Mouse (Mus musculus) myocyte (in vitro differentiated cells): ENCODE measurements around the gene Otoa. TPM values are rescaled to one million over a fixed set of nuclear protein-coding genes. Genes with fewer than 3 reads are reported as not detected.

ENCODE experiments used
- H3K27me3 ChIP-seq: one replicate; pipeline ENCODE4 v1.6.1; 2011; ENCODE audit not compliant: control insufficient read depth, insufficient read depth, insufficient read length
- H3K36me3 ChIP-seq: one replicate; pipeline ENCODE4 v1.6.1; 2011; ENCODE audit not compliant: control insufficient read depth, insufficient read depth
- H3K4me2 ChIP-seq: one replicate; pipeline ENCODE4 v1.6.1; 2011; ENCODE audit warnings: low read depth, control low read depth
- H3K4me3 ChIP-seq: one replicate; pipeline ENCODE4 v1.5.1; 2011; ENCODE audit warnings: mild to moderate bottlenecking, control low read depth, moderate library complexity
- H3K79me2 ChIP-seq: one replicate; pipeline ENCODE4 v1.6.1; 2011; ENCODE audit not compliant: control insufficient read depth, insufficient read depth
- H3ac ChIP-seq: one replicate; pipeline ENCODE4 v1.6.1; 2011; ENCODE audit not compliant: control insufficient read depth, insufficient read length
- CEBPB ChIP-seq: IDR thresholded peaks from 2 replicates; pipeline ENCODE4 v1.6.1; 2011; ENCODE audit warnings: mild to moderate bottlenecking, moderate library complexity; ENCODE audit not compliant: poor library complexity, insufficient read depth, severe bottlenecking
- E2F4 ChIP-seq: IDR thresholded peaks from one replicate; pipeline ENCODE4 v1.6.1; 2011; ENCODE audit warnings: mild to moderate bottlenecking, control low read depth, moderate library complexity; ENCODE audit not compliant: insufficient read depth
- MAX ChIP-seq: IDR thresholded peaks from one replicate; pipeline ENCODE4 v1.6.1; 2011; ENCODE audit warnings: low read depth, mild to moderate bottlenecking, control low read depth
- MYOD1 ChIP-seq, 3 experiments: IDR thresholded peaks; one replicate each; pipeline ENCODE4 v1.6.1; 2011; ENCODE audit warnings: control low read depth in 2 of 3, low read depth in 2 of 3, mild to moderate bottlenecking in 2 of 3, moderate library complexity in 1 of 3; ENCODE audit not compliant: insufficient read length in 2 of 3, control insufficient read depth in 1 of 3
- MYOG ChIP-seq, 3 experiments: IDR thresholded peaks; one replicate each; pipeline ENCODE4 v1.6.1; 2011; ENCODE audit warnings: control low read depth in 2 of 3, low read depth in 2 of 3, mild to moderate bottlenecking in 2 of 3; ENCODE audit not compliant: insufficient read length in 2 of 3, control insufficient read depth in 1 of 3, insufficient read depth in 1 of 3
- POLR2A ChIP-seq: IDR thresholded peaks from one replicate; pipeline ENCODE4 v1.6.1; 2011; ENCODE audit warnings: low read depth, mild to moderate bottlenecking, control low read depth, moderate library complexity; ENCODE audit not compliant: insufficient read length
- POLR2AphosphoS2 ChIP-seq: IDR thresholded peaks from one replicate; pipeline ENCODE4 v1.6.1; 2011; ENCODE audit warnings: low read depth, control low read depth; ENCODE audit not compliant: insufficient read length
- REST ChIP-seq: IDR thresholded peaks from one replicate; pipeline ENCODE4 v1.6.1; 2011; ENCODE audit warnings: mild to moderate bottlenecking, control low read depth, moderate library complexity; ENCODE audit not compliant: insufficient read depth, insufficient read length
- SRF ChIP-seq: IDR thresholded peaks from one replicate; pipeline ENCODE4 v1.6.1; 2011; ENCODE audit warnings: low read depth; ENCODE audit not compliant: control insufficient read depth, insufficient read length
- TCF12 ChIP-seq: IDR thresholded peaks from one replicate; pipeline ENCODE4 v1.6.1; 2011; ENCODE audit warnings: mild to moderate bottlenecking, control low read depth; ENCODE audit not compliant: poor library complexity, insufficient read depth, severe bottlenecking
- TCF3 ChIP-seq: IDR thresholded peaks from one replicate; pipeline ENCODE4 v1.6.1; 2011; ENCODE audit warnings: low read depth, control low read depth; ENCODE audit not compliant: insufficient read length
- USF1 ChIP-seq: IDR thresholded peaks from one replicate; pipeline ENCODE4 v1.6.1; 2011; ENCODE audit warnings: low read depth, mild to moderate bottlenecking, control low read depth, moderate library complexity
- polyA plus RNA-seq: library from polyadenylated mRNA; unstranded; fragments of >200 nt; fragmentation: generic; extraction: Trizol; gene quantifications from one replicate; pipeline ENCODE4 v1.2.1, GENCODE M21; 2012; ENCODE audit warnings: missing spikeins

The Otoa gene
- polyA plus RNA-seq, 1 experiment = 0.35 TPM

DNA sequence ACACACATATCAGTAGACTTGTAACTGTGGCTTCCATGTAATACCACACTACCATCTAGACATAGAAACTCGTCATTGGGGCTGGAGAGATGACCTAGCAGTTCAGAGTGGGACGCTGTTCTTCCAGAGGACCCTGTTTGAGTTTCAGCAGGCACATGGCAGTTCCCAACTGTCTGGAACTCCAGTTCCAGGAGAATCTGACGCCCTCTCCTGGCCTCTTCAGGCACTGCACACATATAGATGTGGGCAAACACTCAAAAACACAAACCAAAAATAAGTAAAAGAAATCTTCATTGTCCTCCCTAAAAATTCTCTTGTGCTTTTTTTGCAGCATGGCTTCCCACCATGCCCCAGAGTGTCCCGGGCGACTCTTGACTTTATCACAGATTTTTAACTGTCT is 7.3 kb downstream of the Otoa start:
- no peaks in the 10 kb centered on the region for H3K27me3 ChIP-seq
- H3K79me2 ChIP-seq = no peaks in the 10 kb centered on the region
- H3K4me3 ChIP-seq = no peak overlapping the region
- TF ChIP-seq MYOD1 (IDR thresholded peaks at IDR 0.05; ENCODE audit: control insufficient read depth in 1 of 3, insufficient read length in 2 of 3, low read depth in 2 of 3) (no peak), POLR2A (no peak), MAX (no peak), USF1 (no peak), POLR2AphosphoS2 (no peak), REST (no peak), CEBPB (no peak), TCF12 (no peak), SRF (no peak), MYOG (IDR thresholded peaks at IDR 0.05; ENCODE audit: control insufficient read depth in 1 of 3, insufficient read depth in 1 of 3, insufficient read length in 2 of 3, low read depth in 2 of 3) (no peak)
- H3K4me2 ChIP-seq = no peak overlapping the region
- H3ac ChIP-seq = no peak overlapping the region
- no peaks in the 10 kb centered on the region for H3K36me3 ChIP-seq

DNA sequence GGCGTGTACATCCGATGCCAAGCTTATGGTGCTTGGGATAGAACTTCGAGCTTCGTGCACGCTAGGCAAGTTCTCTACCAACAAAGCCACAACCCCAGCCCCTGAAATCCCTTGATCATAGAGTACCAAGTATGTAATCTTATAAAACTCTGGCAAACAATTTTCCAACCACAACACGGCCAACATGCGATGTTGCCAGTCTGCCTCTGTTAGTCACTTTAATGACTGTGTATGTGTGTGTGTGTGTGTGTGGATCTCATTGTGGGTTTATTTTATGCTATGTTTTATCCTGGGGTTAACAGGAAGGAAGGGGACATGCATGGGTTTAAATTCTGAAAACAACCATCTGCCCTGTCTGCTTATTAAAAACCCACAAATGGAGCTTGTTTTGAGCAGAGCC is 9.3 kb downstream of the Otoa start:
- Histone ChIP-seq H3K36me3 (no peaks in the 10 kb centered on the region), H3K4me3 (no peak overlapping the region), H3K27me3 (no peaks in the 10 kb centered on the region), H3K4me2 (no peak overlapping the region), H3K79me2 (no peaks in the 10 kb centered on the region), H3ac (no peak overlapping the region)
- TF ChIP-seq REST (no peak), SRF (no peak), CEBPB (no peak), MYOD1 (IDR thresholded peaks at IDR 0.05; ENCODE audit: control insufficient read depth in 1 of 3, insufficient read length in 2 of 3, low read depth in 2 of 3) (no peak)

DNA sequence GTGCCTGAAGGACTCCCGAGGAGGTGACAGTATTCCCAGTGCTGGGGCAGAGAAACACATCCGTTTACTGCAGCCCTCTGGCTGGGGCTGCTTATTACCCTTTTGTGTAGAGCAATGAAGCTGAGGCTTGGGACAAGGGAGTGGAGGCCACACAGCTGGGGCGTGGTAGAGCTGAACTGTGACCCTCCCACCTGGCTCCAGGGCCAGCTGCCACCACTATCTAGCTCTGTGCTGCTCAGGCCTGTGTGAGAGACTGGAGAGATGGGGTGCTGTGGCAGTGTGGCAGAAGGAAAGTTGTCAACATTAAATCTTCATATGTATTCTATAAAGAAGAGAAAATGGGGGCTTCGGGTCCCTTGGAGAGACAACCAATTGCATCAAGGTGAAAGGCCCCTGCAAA is 11.6 kb downstream of the Otoa start:
- no peak overlapping the region for H3K4me3 ChIP-seq
- H3K36me3 ChIP-seq = no peaks in the 10 kb centered on the region
- H3K79me2 ChIP-seq = no peaks in the 10 kb centered on the region
- no peaks in the 10 kb centered on the region for H3K27me3 ChIP-seq
- TF ChIP-seq MYOG (IDR thresholded peaks at IDR 0.05; ENCODE audit: control insufficient read depth in 1 of 3, insufficient read depth in 1 of 3, insufficient read length in 2 of 3, low read depth in 2 of 3) (peak in 2 of 3 experiments; percentile 18 to 57), MYOD1 (IDR thresholded peaks at IDR 0.05; ENCODE audit: control insufficient read depth in 1 of 3, insufficient read length in 2 of 3, low read depth in 2 of 3) (peak in 1 of 3 experiments; percentile 20), SRF (no peak)
- H3K4me2 ChIP-seq = no peak overlapping the region
- H3ac ChIP-seq = no peak overlapping the region

DNA sequence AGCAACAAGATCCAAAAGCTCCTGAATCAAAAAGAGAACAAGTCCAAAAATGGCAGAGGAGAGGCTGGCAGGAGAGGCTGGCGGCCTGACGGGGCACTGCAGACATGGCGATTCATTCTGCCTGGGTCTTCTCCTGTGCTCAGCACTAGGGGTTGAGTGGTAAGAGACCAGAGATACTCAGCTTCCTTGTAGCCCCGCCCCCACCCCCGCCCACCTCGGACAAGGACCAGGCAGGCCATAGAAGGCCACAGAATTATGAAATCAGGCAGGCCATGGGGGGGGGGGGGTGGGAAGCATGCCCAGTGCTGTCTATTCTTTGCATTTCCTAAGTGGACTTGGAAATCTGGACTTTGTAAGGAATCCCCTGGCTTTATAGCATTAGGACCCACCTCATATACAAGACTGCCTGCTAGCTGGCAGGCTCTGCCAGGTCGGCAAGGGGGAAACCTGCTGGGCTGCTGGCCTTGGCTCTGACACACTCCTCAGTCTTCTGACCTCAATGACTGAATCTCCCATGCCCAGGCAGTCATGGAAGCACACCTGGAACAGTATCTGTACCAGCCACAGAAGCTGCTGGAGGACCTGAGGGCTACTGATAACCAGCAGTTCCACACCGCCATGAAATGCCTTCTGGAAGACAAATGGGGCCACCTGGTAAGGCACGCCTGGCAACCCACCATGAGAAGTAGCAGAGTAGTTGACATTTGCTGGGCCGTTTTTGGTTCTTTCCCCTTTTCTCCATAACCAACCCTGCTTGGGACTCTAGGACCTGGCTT is 17.4 kb downstream of the Otoa start:
- H3K27me3 ChIP-seq = peaks cover 10% of the 10 kb centered on the region
- no peaks in the 10 kb centered on the region for H3K36me3 ChIP-seq

DNA sequence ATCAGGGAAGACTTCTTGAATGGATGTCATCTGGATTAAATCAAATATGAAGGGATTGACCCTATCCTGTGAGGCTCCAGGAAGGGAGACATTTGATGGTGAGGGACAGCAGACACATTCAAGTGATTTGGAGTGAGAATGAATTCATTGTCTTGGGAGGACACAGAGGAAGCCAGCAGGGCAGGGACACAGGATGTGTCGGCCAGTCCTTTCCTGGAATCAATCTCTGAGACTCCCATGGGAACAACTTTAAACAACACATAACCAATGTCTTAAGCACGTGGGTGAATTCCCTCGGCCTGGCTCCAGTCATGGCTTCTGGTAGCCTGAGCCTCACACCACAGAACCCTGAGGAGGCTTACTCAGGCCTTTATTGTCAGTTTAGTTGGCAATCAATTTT is 26.4 kb downstream of the Otoa start:
- no peaks in the 10 kb centered on the region for H3K79me2 ChIP-seq
- no peak overlapping the region for H3ac ChIP-seq
- H3K27me3 ChIP-seq = no peaks in the 10 kb centered on the region
- no peaks in the 10 kb centered on the region for H3K36me3 ChIP-seq
- TF ChIP-seq POLR2A (no peak), CEBPB (no peak), E2F4 (no peak), MYOG (IDR thresholded peaks at IDR 0.05; ENCODE audit: control insufficient read depth in 1 of 3, insufficient read depth in 1 of 3, insufficient read length in 2 of 3, low read depth in 2 of 3) (no peak), REST (no peak), TCF3 (no peak), MAX (no peak), USF1 (no peak), TCF12 (no peak), SRF (no peak), POLR2AphosphoS2 (no peak), MYOD1 (IDR thresholded peaks at IDR 0.05; ENCODE audit: control insufficient read depth in 1 of 3, insufficient read length in 2 of 3, low read depth in 2 of 3) (no peak)
- H3K4me2 ChIP-seq = no peak overlapping the region
- no peak overlapping the region for H3K4me3 ChIP-seq

More for the DNA sequence above, 17.4 kb downstream of the Otoa start:
- Histone ChIP-seq H3K79me2 (no peaks in the 10 kb centered on the region), H3K4me2 (no peak overlapping the region), H3K4me3 (no peak overlapping the region), H3ac (no peak overlapping the region)
- TF ChIP-seq USF1 = no peak
- TF ChIP-seq POLR2AphosphoS2 = no peak
- no peak for TF ChIP-seq TCF12
- no peak for TF ChIP-seq REST
- no peak for TF ChIP-seq CEBPB
- TF ChIP-seq TCF3 = no peak
- no peak for TF ChIP-seq MAX
- TF ChIP-seq E2F4 = no peak
- TF ChIP-seq MYOG (IDR thresholded peaks at IDR 0.05; ENCODE audit: control insufficient read depth in 1 of 3, insufficient read depth in 1 of 3, insufficient read length in 2 of 3, low read depth in 2 of 3) = no peak
- no peak for TF ChIP-seq POLR2A
- TF ChIP-seq SRF = no peak
- no peak for TF ChIP-seq MYOD1 (IDR thresholded peaks at IDR 0.05; ENCODE audit: control insufficient read depth in 1 of 3, insufficient read length in 2 of 3, low read depth in 2 of 3)
